Mouse (Mus musculus) liver, embryonic 12.5 days (tissue): ENCODE data around the gene Slc7a6os. TPM values are rescaled to one million over a fixed set of nuclear protein-coding genes. Genes with fewer than 3 reads are reported as not detected.
A peak's percentile ranks its signal among the peaks of the same experiment; 100 is the strongest.

Source experiments
- ATAC-seq: fragments of 200-750 bp; cut with Nextera tagmentation; 2 replicates; pipeline ENCODE4 v1.8.0; 2017; ENCODE audit warnings: moderate number of reproducible peaks, mild to moderate bottlenecking, moderate library complexity
- H3K27ac ChIP-seq: fragments of 300-500 bp; sonication (generic); 2 replicates; pipeline ENCODE4 v1.5.1; 2016; ENCODE audit warnings: mild to moderate bottlenecking
- H3K27me3 ChIP-seq: fragments of 300-500 bp; sonication (generic); replicated peaks from 2 replicates; pipeline ENCODE4 v1.6.1; 2016; ENCODE audit warnings: mild to moderate bottlenecking, moderate library complexity
- H3K36me3 ChIP-seq: fragments of 300-500 bp; sonication (generic); 2 replicates; pipeline ENCODE4 v1.6.1; 2016; ENCODE audit warnings: mild to moderate bottlenecking, moderate library complexity
- H3K4me1 ChIP-seq: fragments of 300-500 bp; sonication (generic); 2 replicates; pipeline ENCODE4 v1.6.1; 2016
- H3K4me2 ChIP-seq: fragments of 300-500 bp; sonication (generic); 2 replicates; pipeline ENCODE4 v1.6.1; 2016; ENCODE audit warnings: mild to moderate bottlenecking, moderate library complexity
- H3K4me3 ChIP-seq: fragments of 300-500 bp; sonication (generic); 2 replicates; pipeline ENCODE4 v1.5.1; 2016; ENCODE audit warnings: mild to moderate bottlenecking, moderate library complexity
- H3K9ac ChIP-seq: fragments of 300-500 bp; sonication (generic); 2 replicates; pipeline ENCODE4 v1.6.1; 2016; ENCODE audit warnings: mild to moderate bottlenecking, moderate library complexity
- H3K9me3 ChIP-seq: fragments of 300-500 bp; sonication (generic); replicated peaks from 2 replicates; pipeline ENCODE4 v1.6.1; 2016; ENCODE audit warnings: mild to moderate bottlenecking, moderate library complexity
- WGBS: fragments of 180-500 bp; shearing (Covaris S2); methylation state at CpG from one replicate; pipeline ENCODE4 v1.1.7; 2016; ENCODE audit not compliant: insufficient replicate concordance; 5-methylcytosine and 5-hydroxymethylcytosine counted together
- polyA plus RNA-seq: library from polyadenylated mRNA; unstranded; fragments of >200 nt; fragmentation: Nextera tagmentation; extraction: Ambion mirVana; gene quantifications from 2 replicates; pipeline ENCODE4 v1.2.1, GENCODE M21; 2016

Gene Slc7a6os
- polyA plus RNA-seq, 1 experiment from 2014 or later = 21.9 TPM

DNA sequence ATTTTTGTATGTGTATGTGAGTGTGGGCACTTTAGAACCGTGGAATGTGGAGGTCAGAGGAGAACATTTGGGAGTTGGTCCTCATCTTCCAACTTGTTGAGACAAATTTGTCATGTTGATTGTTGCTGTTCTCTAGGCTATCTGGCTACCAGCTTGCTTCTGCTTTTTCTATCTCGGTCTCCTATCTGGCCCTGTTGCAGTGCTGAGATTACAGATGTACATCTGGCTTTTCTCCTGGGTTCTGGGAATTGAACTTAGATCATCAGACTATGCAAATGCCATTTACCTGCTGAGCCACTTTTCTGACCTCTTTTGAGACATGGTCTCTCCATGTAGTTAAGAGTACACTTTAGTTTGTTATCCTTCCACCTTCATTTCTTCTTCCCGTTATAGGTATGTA lies 37.2 kb downstream of the Slc7a6os start:
- H3K4me2 ChIP-seq = no peak overlapping the region
- no peak for ATAC-seq
- H3K9me3 ChIP-seq = no peaks in the 10 kb centered on the region
- no peak overlapping the region for H3K9ac ChIP-seq
- H3K27ac ChIP-seq = no peak overlapping the region
- H3K4me3 ChIP-seq = no peak overlapping the region
- H3K27me3 ChIP-seq = no peaks in the 10 kb centered on the region
- H3K4me1 ChIP-seq = peaks cover 36% of the 10 kb centered on the region
- WGBS = 61% methylated on average over 3 of the region's 3 CpGs
- no peaks in the 10 kb centered on the region for H3K36me3 ChIP-seq

DNA sequence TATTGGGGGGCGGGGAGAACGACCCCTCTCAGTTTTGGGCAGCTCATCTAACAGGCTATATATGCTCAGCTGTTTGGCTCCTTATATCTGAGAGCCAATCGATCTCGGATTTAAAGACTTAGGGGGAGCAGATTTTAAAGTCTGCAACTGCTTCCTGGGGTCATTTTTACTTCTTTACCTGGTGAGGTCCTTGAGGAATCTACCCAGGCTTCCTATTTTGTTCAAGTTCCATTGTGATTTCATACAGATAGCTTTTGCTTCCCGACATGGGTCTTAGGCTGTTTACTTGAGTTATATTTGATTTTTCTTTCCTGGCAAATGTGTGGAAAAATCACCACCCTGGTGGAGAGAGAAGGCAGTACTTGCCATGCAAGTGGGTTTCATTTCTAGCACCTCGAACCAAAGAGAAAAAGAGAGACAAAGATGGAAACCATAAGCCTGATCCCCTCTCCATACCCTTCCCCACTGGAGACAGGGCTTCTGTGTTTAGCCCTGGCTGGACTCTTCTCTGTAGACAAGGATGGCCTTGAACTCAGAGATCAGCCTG lies 40.7 kb downstream of the Slc7a6os start:
- Histone ChIP-seq H3K27ac (no peak overlapping the region), H3K9ac (peak overlapping the region; percentile 81; the same call in 1 of the 2 replicates), H3K27me3 (peaks cover 8% of the 10 kb centered on the region; the same call in 1 of the 2 replicates), H3K9me3 (no peaks in the 10 kb centered on the region), H3K4me3 (peak overlapping the region; percentile 81), H3K4me2 (peak overlapping the region; percentile 100), H3K4me1 (peaks cover 36% of the 10 kb centered on the region), H3K36me3 (no peaks in the 10 kb centered on the region)
- no peak for ATAC-seq
- WGBS = 26% methylated on average over 6 of the region's 6 CpGs

DNA sequence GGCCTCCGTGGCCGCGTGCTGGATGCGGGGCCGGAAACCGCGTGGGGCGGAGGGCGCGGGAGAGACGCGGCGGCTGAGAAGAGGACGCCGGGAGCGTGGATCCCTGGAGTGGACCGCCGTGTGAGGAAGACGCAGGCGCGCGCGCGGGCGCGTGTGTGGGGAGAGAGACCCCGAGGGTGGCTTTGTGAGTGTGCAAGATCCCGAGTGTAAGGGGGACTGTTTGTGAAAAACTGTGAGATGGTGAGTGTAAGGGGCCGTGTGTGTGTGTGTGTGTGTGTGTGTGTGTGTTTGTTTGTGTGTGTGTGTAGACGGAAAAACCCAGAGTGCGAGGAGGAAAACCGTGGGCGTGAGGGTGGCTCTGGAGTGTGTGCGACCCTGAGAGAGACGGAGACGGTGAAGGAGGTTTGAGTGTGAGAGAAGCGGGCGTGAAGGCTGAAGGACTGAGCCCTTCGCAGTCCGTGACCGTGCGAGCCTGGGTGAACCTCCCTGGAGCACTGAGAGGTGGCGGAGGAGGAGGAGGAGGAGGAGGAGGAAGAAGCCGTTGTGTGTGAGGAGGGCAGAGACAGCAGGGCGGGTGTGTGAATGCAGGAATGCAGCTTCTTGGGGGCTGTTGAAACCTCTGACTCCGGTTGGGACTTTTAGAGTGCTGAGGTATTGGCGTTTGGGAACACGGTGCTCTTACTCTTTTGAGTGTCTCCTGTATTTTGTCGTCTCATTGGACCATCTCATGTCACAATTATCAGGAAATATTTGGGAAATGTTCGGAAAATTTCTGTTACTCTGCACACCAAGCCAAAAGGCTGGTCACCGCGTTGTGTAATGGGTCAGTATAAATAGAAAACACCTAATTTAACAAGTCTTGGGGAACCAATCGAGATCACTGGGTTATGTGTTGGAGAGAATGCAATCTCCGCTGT lies 41.5 kb downstream of the Slc7a6os start:
- Histone ChIP-seq H3K27me3 (peaks cover 8% of the 10 kb centered on the region; the same call in 1 of the 2 replicates), H3K9me3 (no peaks in the 10 kb centered on the region), H3K36me3 (peaks cover 4% of the 10 kb centered on the region), H3K4me2 (peak overlapping the region; percentile 100), H3K4me3 (peak overlapping the region; percentile 81), H3K4me1 (peaks cover 36% of the 10 kb centered on the region), H3K9ac (peak overlapping the region; percentile 81), H3K27ac (peak overlapping the region; percentile 79)
- ATAC-seq = peak; percentile 69
- 1% methylated on average over 54 of the region's 54 CpGs for WGBS

DNA sequence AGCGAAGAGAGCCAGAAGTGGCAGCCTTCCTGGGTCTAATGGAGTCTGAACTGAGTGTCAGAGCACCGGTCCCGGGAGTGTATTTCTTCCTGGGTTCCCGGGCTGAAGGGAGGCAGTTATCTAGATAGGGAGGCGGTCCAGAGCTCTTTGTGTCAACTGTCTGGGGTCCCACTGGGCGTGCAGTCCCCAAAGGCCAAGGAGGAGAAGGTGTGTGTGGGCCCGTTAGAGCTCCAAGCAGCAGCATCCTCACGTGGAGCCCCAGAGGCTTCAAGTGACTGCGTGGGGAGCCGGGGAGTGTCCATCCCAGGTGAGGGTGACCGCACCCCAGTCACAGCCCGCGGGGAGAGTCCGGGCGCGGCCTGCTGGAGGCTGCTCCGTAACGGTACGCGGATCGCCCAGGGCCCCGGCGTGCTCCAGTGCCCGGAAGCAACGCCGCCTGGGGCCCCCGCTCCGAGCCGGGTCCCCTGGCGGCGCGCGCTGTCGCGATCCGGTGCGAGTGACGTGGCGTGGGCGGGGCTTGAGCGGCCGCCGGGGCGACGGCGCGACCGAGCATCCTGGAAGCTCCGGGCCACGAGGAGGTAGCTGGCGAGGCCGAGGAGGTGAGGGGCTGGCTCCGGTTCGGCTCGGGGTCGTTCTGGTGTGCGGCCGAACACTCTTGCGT lies 42.2 kb downstream of the Slc7a6os start, which contains the start of gene Slc7a6:
Gene Slc7a6, plus strand, starts transcription at position 502 of the 661 bp plus-strand sequence.
- no peaks in the 10 kb centered on the region for H3K9me3 ChIP-seq

DNA sequence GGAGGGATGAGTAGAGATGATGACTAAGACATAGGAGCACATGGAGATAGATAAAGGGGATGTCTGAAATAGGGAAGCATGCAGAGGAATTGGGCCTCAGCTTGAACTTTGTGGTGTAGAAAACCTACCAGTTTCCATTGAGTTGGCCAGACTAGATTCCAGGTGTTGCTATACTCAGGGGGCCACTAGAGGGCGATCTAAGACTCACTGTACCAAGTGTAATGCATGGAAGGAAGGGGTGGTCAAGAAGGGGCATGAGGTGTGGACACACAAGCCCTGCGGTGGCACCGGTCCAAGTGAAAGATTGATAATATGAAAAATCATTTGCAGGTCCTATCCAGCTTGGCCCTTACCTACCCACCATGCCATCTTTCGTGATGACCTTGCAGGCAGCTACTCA lies 45.3 kb downstream of the Slc7a6os start:
- Histone ChIP-seq H3K27ac (no peak overlapping the region), H3K9me3 (no peaks in the 10 kb centered on the region), H3K4me3 (no peak overlapping the region), H3K36me3 (peaks cover 42% of the 10 kb centered on the region), H3K27me3 (peaks cover 8% of the 10 kb centered on the region; the same call in 1 of the 2 replicates), H3K4me2 (no peak overlapping the region), H3K9ac (no peak overlapping the region), H3K4me1 (peaks cover 31% of the 10 kb centered on the region)
- ATAC-seq = no peak
- 33% methylated on average over 4 of the region's 4 CpGs for WGBS

More for the DNA sequence above, 42.2 kb downstream of the Slc7a6os start, which contains the start of gene Slc7a6:
- peaks cover 34% of the 10 kb centered on the region for H3K4me1 ChIP-seq
- H3K27me3 ChIP-seq = peaks cover 8% of the 10 kb centered on the region; the same call in 1 of the 2 replicates
- WGBS = under 1% methylated on average over 55 of the region's 59 CpGs
- H3K9ac ChIP-seq = peak within 1 kb of the TSS; percentile 81
- peaks cover 12% of the 10 kb centered on the region for H3K36me3 ChIP-seq
- peak; percentile 90 for ATAC-seq
- peak within 1 kb of the TSS; percentile 81 for H3K4me3 ChIP-seq
- peak within 1 kb of the TSS; percentile 100 for H3K4me2 ChIP-seq
- peak within 1 kb of the TSS; percentile 79 for H3K27ac ChIP-seq

DNA sequence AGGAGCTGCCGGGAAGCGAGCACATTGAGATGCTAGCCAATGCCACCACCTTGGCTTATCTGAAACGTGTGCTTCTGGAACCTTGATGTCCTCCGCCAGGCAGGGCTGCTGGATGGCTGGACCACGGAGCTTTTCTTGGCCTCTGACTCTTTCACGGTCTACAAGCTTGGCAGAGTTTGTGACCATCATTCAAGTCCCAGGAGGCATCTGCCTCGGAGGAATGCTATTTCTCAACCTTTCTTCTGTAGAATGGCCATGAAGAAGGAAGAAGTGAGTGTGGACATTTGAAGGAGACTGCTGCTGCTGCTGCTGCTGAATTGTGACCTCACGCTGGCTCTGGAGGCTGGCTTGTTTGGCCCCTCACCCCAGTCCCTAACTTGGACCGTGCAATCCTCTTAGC lies 47.5 kb downstream of the Slc7a6os start:
- Histone ChIP-seq H3K27me3 (peaks cover 8% of the 10 kb centered on the region; the same call in 1 of the 2 replicates), H3K27ac (no peak overlapping the region), H3K4me2 (no peak overlapping the region), H3K4me3 (no peak overlapping the region), H3K9ac (no peak overlapping the region), H3K9me3 (no peaks in the 10 kb centered on the region), H3K4me1 (peaks cover 11% of the 10 kb centered on the region), H3K36me3 (peaks cover 57% of the 10 kb centered on the region)
- no peak for ATAC-seq
- WGBS = 82% methylated on average over 9 of the region's 9 CpGs

DNA sequence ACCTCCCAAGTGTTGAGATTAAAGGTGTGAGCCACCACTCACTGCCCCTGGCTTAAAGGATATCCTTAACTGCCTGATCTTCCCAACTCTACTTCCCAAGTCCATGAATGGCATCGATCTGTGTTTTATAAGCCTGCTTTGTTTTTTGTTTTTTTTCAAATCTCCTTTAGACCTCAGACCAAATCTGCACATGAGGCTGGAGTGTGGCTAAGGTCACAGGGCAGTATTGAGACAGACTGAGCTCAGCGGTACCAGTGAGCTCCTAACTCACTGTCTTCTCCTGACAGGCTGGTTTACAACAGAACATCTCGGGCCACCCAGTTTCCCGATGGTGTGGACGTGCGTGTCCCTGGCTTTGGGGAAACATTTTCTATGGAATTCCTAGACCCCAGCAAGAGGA lies 50.9 kb downstream of the Slc7a6os start:
- WGBS = 88% methylated on average over 6 of the region's 6 CpGs
- no peaks in the 10 kb centered on the region for H3K27me3 ChIP-seq
- no peak overlapping the region for H3K27ac ChIP-seq
- H3K9me3 ChIP-seq = no peaks in the 10 kb centered on the region
- H3K4me3 ChIP-seq = no peak overlapping the region
- H3K36me3 ChIP-seq = peaks cover 69% of the 10 kb centered on the region
- peaks cover 4% of the 10 kb centered on the region for H3K4me1 ChIP-seq
- H3K9ac ChIP-seq = no peak overlapping the region
- no peak for ATAC-seq
- no peak overlapping the region for H3K4me2 ChIP-seq

DNA sequence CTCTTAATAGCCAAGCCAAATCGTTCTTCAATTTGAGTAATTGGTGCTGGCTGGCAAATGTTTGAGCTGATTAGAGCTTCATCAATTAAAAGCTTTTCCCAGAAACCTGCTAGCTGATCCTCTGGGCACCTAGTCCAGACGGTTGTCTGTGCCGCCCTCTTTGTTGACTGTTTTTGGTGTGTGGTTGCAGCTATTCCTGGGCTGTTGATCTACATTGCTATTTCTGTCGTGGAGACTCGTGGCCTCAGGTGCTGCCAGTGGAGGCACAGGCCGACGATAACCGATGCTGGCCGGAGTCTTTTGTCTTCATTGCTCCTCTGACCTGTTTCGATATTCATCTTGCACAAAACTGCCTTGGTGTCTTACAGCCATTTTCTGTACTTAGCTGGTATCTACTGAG lies 52.4 kb downstream of the Slc7a6os start:
- WGBS = 72% methylated on average over 10 of the region's 10 CpGs
- no peaks in the 10 kb centered on the region for H3K27me3 ChIP-seq
- no peak for ATAC-seq

DNA sequence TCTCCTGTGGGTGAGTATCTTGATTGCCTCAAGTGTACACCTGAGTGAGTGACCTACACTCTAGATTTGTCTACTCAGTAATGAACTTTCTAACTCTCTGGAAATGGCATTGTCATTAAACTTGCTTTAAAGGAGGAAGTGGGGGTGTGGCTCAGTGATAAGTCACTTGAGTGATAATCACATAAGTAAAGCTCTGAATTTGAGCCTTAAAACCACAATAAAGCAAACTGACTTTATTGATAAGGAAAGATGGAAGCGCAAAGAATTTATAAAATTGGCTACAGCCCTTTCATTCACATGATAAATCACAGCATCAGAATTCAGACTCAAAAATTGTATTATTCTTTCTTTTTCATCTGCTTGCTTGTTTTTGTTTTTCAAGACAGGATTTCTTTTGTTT lies 53.3 kb downstream of the Slc7a6os start:
- Histone ChIP-seq H3K4me3 (no peak overlapping the region), H3K36me3 (peaks cover 58% of the 10 kb centered on the region), H3K27ac (no peak overlapping the region), H3K4me2 (no peak overlapping the region), H3K27me3 (no peaks in the 10 kb centered on the region), H3K9me3 (no peaks in the 10 kb centered on the region), H3K9ac (no peak overlapping the region), H3K4me1 (peaks cover 20% of the 10 kb centered on the region)
- WGBS = 39% methylated on average over 1 of the region's 1 CpGs
- no peak for ATAC-seq

More for the DNA sequence above, 52.4 kb downstream of the Slc7a6os start:
- Histone ChIP-seq H3K4me1 (peaks cover 11% of the 10 kb centered on the region), H3K4me2 (no peak overlapping the region), H3K27ac (no peak overlapping the region), H3K36me3 (peaks cover 68% of the 10 kb centered on the region), H3K4me3 (no peak overlapping the region), H3K9me3 (no peaks in the 10 kb centered on the region), H3K9ac (no peak overlapping the region)

DNA sequence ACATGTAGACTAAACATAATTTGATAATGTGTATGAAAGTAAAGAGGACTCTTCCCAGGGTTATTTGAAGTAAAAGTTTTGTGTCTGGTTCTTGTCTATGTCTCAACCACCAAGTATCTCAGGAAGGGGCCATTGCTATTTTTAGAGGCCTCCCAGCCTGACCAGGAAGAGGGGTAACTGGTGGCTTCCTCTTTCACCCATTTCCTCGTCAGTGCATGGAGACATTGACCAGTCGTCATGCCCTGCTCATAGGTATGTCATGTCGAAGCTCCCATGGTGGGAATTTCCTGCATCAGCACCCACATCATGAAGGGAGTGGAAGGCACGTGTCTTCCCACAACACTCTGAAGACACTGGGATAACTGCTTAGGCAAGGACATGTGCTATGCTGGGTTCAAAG lies 57.9 kb downstream of the Slc7a6os start:
- Histone ChIP-seq H3K9me3 (no peaks in the 10 kb centered on the region), H3K4me3 (no peak overlapping the region), H3K36me3 (peaks cover 21% of the 10 kb centered on the region), H3K27ac (no peak overlapping the region), H3K9ac (no peak overlapping the region), H3K27me3 (no peaks in the 10 kb centered on the region), H3K4me2 (peak overlapping the region; percentile 93; the same call in 1 of the 2 replicates), H3K4me1 (peaks cover 56% of the 10 kb centered on the region)
- WGBS = 23% methylated on average over 4 of the region's 4 CpGs
- no peak for ATAC-seq

DNA sequence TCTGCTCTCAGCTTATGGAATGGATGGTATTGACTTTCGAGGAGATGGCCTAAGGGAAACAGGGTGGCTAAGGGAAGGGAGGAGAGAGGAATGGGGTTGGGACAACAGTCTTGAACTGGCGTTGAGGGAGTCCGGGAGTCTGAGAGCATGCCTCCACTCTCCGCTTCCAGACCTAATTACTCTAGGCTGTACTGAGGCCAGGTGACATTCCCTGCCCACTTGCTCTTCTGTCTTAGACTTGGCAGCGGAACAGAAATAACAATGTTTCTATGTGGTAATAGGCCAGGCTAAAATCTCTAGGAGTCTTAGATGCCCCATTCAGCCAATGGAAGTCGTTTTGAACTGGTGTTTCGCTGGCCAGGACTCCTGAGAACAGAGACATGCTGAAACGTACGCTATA lies 59.7 kb downstream of the Slc7a6os start:
- no peaks in the 10 kb centered on the region for H3K9me3 ChIP-seq
- H3K27me3 ChIP-seq = no peaks in the 10 kb centered on the region
- peak overlapping the region; percentile 80 for H3K9ac ChIP-seq
- H3K4me1 ChIP-seq = peaks cover 52% of the 10 kb centered on the region
- H3K4me3 ChIP-seq = peak overlapping the region; percentile 77
- H3K4me2 ChIP-seq = peak overlapping the region; percentile 93
- H3K36me3 ChIP-seq = peaks cover 19% of the 10 kb centered on the region
- no peak for ATAC-seq
- 60% methylated on average over 9 of the region's 9 CpGs for WGBS
- H3K27ac ChIP-seq = peak overlapping the region; percentile 64
